Mouse (Mus musculus) testis, adult 2 months (tissue): ENCODE data around the gene Spata5.

Experiments used
- CTCF ChIP-seq: fragments of 200-500 bp; IDR thresholded peaks from 2 replicates; pipeline ENCODE4 v1.5.1; 2012; ENCODE audit warnings: low read depth, mild to moderate bottlenecking, inconsistent platforms, low read length, moderate library complexity; ENCODE audit not compliant: control insufficient read depth, insufficient read depth, insufficient replicate concordance
- POLR2A ChIP-seq: fragments of 200-500 bp; IDR thresholded peaks from 2 replicates; pipeline ENCODE4 v1.6.1; 2012; ENCODE audit warnings: low read depth, mild to moderate bottlenecking, inconsistent platforms, low read length, moderate library complexity; ENCODE audit not compliant: control insufficient read depth

DNA sequence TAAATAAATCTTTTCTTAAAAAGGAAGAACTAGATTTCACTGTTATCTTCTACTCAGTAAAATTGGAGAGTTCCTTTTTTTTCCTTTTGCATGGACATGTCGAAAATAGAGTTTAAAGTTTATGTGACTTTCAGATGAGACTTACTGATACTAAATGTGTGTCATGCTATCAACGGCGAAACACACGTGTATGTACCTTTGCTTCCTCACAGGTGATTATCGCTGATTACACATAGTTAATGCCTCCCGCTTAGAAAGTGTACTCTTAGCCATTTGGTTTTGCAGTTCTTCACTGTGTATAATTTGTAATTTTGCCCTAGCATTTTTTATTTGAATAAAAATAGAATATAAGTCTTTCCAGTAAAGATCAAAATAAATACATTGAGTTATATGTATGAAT lies 146.4 kb downstream of the Spata5 start:
- TF ChIP-seq CTCF: no peak
- no peak for TF ChIP-seq POLR2A
